Mouse (Mus musculus): ENCODE measurements at regions not wholly inside any gene's neighbourhood (a gene's known extent, or its start where the extent isn't known, plus 50 kb on each side); places are given as distances from the start of the nearest gene placed in this dataset.

GRCm38 (mm10) chr7:116674199-116675019 is 170.2 kb downstream of the Nucb2 start:
- TF ChIP-seq CTCF (conservative IDR thresholded peaks at IDR 0.05; ENCODE audit: low read length) (no peak), NANOG (IDR thresholded peaks at IDR 0.05; ENCODE audit: borderline replicate concordance, low read length) (no peak), POU5F1 (IDR thresholded peaks at IDR 0.05; ENCODE audit: borderline replicate concordance, low read length) (no peak)

Measured in E14TG2a.4 (cell line).